Mouse (Mus musculus) erythroblast, embryonic 14.5 days (primary cell): ENCODE data around the gene Scn10a.

Experiments used
- GATA1 ChIP-seq: IDR thresholded peaks from 2 replicates; pipeline ENCODE4 v1.6.1; 2012; ENCODE audit warnings: low read length, inconsistent platforms, mixed read lengths
- TAL1 ChIP-seq: IDR thresholded peaks from 3 replicates; pipeline ENCODE4 v1.6.1; 2012; ENCODE audit warnings: low read length, inconsistent platforms, mixed read lengths

GRCm38 (mm10) chr9:119728412-119729097, 9.4 kb upstream of the Scn10a start:
- peak; percentile 30; the same call in 1 of the 2 replicates for TF ChIP-seq GATA1
- peak; percentile 55 for TF ChIP-seq TAL1
